Mouse (Mus musculus) neural tube, embryonic 13.5 days (tissue): ENCODE measurements around the gene Vmn1r219. TPM values are rescaled to one million over a fixed set of nuclear protein-coding genes. Genes with fewer than 3 reads are reported as not detected.

Source experiments
- polyA plus RNA-seq: library from polyadenylated mRNA; unstranded; fragments of >200 nt; fragmentation: Nextera tagmentation; extraction: Ambion mirVana; gene quantifications from 2 replicates; pipeline ENCODE4 v1.2.1, GENCODE M21; 2015

Gene Vmn1r219
- polyA plus RNA-seq, 1 experiment from 2014 or later, result not detected

Other genes with a start within 250 kb of the Vmn1r219 start
- gene Vmn1r213, start 151.7 kb upstream of the Vmn1r219 start, polyA plus RNA-seq, result not detected in 2 replicates
- not detected in 2 replicates for gene Vmn1r214, start 128.9 kb upstream of the Vmn1r219 start, polyA plus RNA-seq
- gene Vmn1r215, start 91.3 kb upstream of the Vmn1r219 start, polyA plus RNA-seq, result not detected in 2 replicates
- gene Vmn1r217, start 41.1 kb upstream of the Vmn1r219 start, polyA plus RNA-seq, result not detected in 2 replicates
- not detected in 2 replicates for gene Vmn1r218, start 26.2 kb upstream of the Vmn1r219 start, polyA plus RNA-seq
- gene Vmn1r220, start 28.7 kb downstream of the Vmn1r219 start, polyA plus RNA-seq, result not detected in 2 replicates
- gene Vmn1r221, start 54.8 kb downstream of the Vmn1r219 start, polyA plus RNA-seq, result not detected in 2 replicates
- gene Vmn1r222, start 76.6 kb downstream of the Vmn1r219 start, polyA plus RNA-seq, result not detected in 2 replicates
- not detected in 2 replicates for gene Vmn1r223, start 87.8 kb downstream of the Vmn1r219 start, polyA plus RNA-seq
- gene Zfp322a, start 209.9 kb downstream of the Vmn1r219 start, polyA plus RNA-seq, result 51.6 and 60.7 TPM in 2 replicates